28 mouse cellular contexts compared by ENCODE assay signal in the genomic region with DNA sequence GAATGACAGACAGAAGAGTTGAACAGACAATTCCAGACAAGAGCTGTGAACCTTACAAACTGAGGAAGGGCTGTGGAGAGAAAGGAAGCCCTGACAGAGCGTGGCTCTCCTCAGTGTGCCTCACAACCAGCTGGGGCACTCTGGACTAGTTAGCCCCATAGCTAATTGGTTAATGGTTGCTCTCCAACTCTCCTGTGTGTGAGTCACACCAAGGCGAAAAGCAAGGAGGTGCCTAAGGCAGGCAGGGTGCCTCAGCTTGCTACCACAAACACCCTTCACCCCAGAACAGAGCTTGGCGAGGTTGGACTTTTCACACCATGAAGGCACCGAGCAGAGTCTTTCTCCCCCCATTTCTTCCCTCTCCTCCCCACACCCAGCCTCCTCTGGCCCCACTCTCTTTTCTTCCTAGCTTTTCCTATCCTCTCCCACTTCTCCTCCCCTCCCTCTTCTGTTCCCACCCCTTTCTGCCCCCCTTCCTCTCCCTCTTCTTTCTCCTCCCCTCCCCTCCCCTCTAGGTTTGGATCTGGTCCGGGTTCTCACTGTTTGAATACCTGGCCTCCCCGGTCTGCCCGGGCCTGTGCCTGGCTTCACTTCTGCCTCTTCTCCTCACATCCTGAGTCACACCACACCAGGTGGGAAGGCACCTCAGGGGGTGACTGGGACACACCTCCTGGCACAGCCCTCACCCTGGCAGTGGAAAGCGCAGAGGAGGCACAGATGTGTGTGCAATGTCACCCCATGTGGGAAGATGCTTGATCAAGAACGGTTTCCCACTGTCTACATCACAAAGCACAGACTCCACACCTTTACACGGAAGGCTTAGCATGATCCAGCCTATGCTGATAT.
A peak's percentile ranks its signal among the peaks of the same experiment; 100 is the strongest.
DNase-seq lines count a peak whose midpoint lies in the region; ATAC-seq lines count a peak whose summit lies in the region.
"Had no signal": no experiment of that assay in that cellular context is flagged by ENCODE, and none has a peak within 500 bp of the region (broad histone marks: within the 10 kb centered on the region; RNA-seq: fewer than 3 reads in every experiment).

No protein-coding gene starts in this region.

- no peak overlapping the region for H3K9ac ChIP-seq in intestine, embryonic 16.5 days (ENCODE audit: low read depth, low read length)
- H3K9ac ChIP-seq: embryonic facial prominence, embryonic 13.5 days; heart, embryonic 13.5 days; hindbrain, embryonic 14.5 days; limb, embryonic 12.5 days; midbrain, embryonic 15.5 days; neural tube, embryonic 15.5 days had no signal

- H3K27me3 ChIP-seq in intestine, embryonic 16.5 days (replicated peaks; ENCODE audit: control insufficient read depth, insufficient read depth, low read length): no peaks in the 10 kb centered on the region
- H3K27me3 ChIP-seq: embryonic facial prominence, embryonic 13.5 days; heart, embryonic 13.5 days; limb, embryonic 12.5 days; midbrain, embryonic 15.5 days; neural tube, embryonic 15.5 days; Patski had no signal

- no peak overlapping the region for H3K4me3 ChIP-seq in intestine, embryonic 16.5 days (ENCODE audit: low read length)
- H3K4me3 ChIP-seq: embryonic facial prominence, embryonic 13.5 days; gastrocnemius, adult 2 months; heart, embryonic 13.5 days; limb, embryonic 12.5 days; midbrain, embryonic 10.5 days; midbrain, embryonic 15.5 days; neural tube, embryonic 15.5 days had no signal

- 0 out of 2 replicates have a peak, but pooled peaks cover 5% of the 10 kb centered on the region for H3K4me1 ChIP-seq in intestine, embryonic 16.5 days (ENCODE audit: control insufficient read depth, insufficient read depth, low read length)
- H3K4me1 ChIP-seq: midbrain, embryonic 15.5 days; neural tube, embryonic 15.5 days had no signal

- no peak overlapping the region for H3K4me2 ChIP-seq in intestine, embryonic 16.5 days (ENCODE audit: low read depth, low read length)
- H3K4me2 ChIP-seq: embryonic facial prominence, embryonic 13.5 days; heart, embryonic 13.5 days; hindbrain, embryonic 14.5 days; limb, embryonic 12.5 days; liver, embryonic 11.5 days; midbrain, embryonic 15.5 days; neural tube, embryonic 15.5 days had no signal

- H3K27ac ChIP-seq in intestine, embryonic 16.5 days (ENCODE audit: low read length): no peak overlapping the region
- H3K27ac ChIP-seq: embryonic facial prominence, embryonic 13.5 days; heart, embryonic 13.5 days; hindbrain, embryonic 14.5 days; kidney, postnatal 0 days; limb, embryonic 12.5 days; midbrain, embryonic 10.5 days; midbrain, embryonic 15.5 days; neural tube, embryonic 15.5 days had no signal

- H3K9me3 ChIP-seq in intestine, embryonic 16.5 days (ENCODE audit: control insufficient read depth, low read length): no peaks in the 10 kb centered on the region
- H3K9me3 ChIP-seq: embryonic facial prominence, embryonic 13.5 days; G1E; heart, embryonic 13.5 days; limb, embryonic 12.5 days; midbrain, embryonic 10.5 days; midbrain, embryonic 15.5 days; neural tube, embryonic 15.5 days had no signal

- DNase-seq in kidney, postnatal 36 days: peak; percentile 21 to 47
- no peak for DNase-seq in kidney, adult 11 months
- peak; percentile 15 for DNase-seq in 3T3-L1 (ENCODE audit: low read depth, low spot score)
- peak; percentile 70 for DNase-seq in NIH3T3 (ENCODE audit: low read depth)
- DNase-seq in lung, postnatal 36 days: peak; percentile 56
- DNase-seq: adrenal gland, postnatal 14 days; cerebellum, adult 11-12 months; gastrocnemius, adult 2 months; heart, postnatal 10 days; kidney, adult 18-20 months; layer of hippocampus, adult 9-11 months; right cerebral cortex, postnatal 25 days; thymus, adult 18-20 months; thymus, postnatal 25 days had no signal

- WGBS in intestine, embryonic 16.5 days: 90% methylated on average over 10 of the region's 10 CpGs

- no peak for ATAC-seq in megakaryocyte, adult 5-6 weeks (ENCODE audit: poor library complexity, severe bottlenecking)
- no peak for ATAC-seq in intestine, embryonic 16.5 days
- ATAC-seq: forebrain, embryonic 16.5 days; midbrain, embryonic 15.5 days; Patski had no signal

- no peaks in the 10 kb centered on the region for H3K36me3 ChIP-seq in intestine, embryonic 16.5 days (ENCODE audit: control insufficient read depth, insufficient read depth, low read length)
- H3K36me3 ChIP-seq: embryonic facial prominence, embryonic 13.5 days; G1E; heart, embryonic 13.5 days; limb, embryonic 12.5 days; midbrain, embryonic 10.5 days; midbrain, embryonic 15.5 days; neural tube, embryonic 15.5 days had no signal
